Mouse (Mus musculus) C2C12 (cell line): ENCODE results near the gene Gm15130. TPM values are rescaled to one million over a fixed set of nuclear protein-coding genes. Genes with fewer than 3 reads are reported as not detected.

Experiments
- H3K27me3 ChIP-seq: one replicate; pipeline ENCODE4 v1.6.1; 2011; ENCODE audit not compliant: control insufficient read depth, insufficient read depth, insufficient read length
- H3K36me3 ChIP-seq: one replicate; pipeline ENCODE4 v1.6.1; 2011; ENCODE audit not compliant: control insufficient read depth, insufficient read depth
- H3K4me3 ChIP-seq: one replicate; pipeline ENCODE4 v1.5.1; 2011; ENCODE audit warnings: mild to moderate bottlenecking, control low read depth; ENCODE audit not compliant: poor library complexity, insufficient read depth, severe bottlenecking
- H3K79me2 ChIP-seq: one replicate; pipeline ENCODE4 v1.6.1; 2011; ENCODE audit not compliant: control insufficient read depth, insufficient read depth
- H3K79me3 ChIP-seq: one replicate; pipeline ENCODE4 v1.6.1; 2011; ENCODE audit warnings: low read depth, control low read depth
- H3ac ChIP-seq: one replicate; pipeline ENCODE3; 2011; ENCODE audit warnings: low read depth; ENCODE audit not compliant: control insufficient read depth, insufficient read length
- CEBPB ChIP-seq: IDR thresholded peaks from one replicate; pipeline ENCODE4 v1.6.1; 2011; ENCODE audit warnings: low read depth, mild to moderate bottlenecking, control low read depth, moderate library complexity
- CTCF ChIP-seq: IDR thresholded peaks from one replicate; pipeline ENCODE4 v1.5.1; 2011; ENCODE audit not compliant: control insufficient read depth, insufficient read depth, insufficient read length
- FOSL1 ChIP-seq: IDR thresholded peaks from one replicate; pipeline ENCODE4 v1.8.0; 2011; ENCODE audit warnings: mild to moderate bottlenecking, low read length; ENCODE audit not compliant: poor library complexity, insufficient read depth, severe bottlenecking
- MAX ChIP-seq: IDR thresholded peaks from one replicate; pipeline ENCODE4 v1.6.1; 2011; ENCODE audit warnings: mild to moderate bottlenecking, control low read depth
- MYOD1 ChIP-seq: IDR thresholded peaks from one replicate; pipeline ENCODE4 v1.6.1; 2011; ENCODE audit warnings: low read depth; ENCODE audit not compliant: control insufficient read depth, insufficient read length
- MYOG ChIP-seq: IDR thresholded peaks from one replicate; pipeline ENCODE4 v1.6.1; 2011; ENCODE audit not compliant: control insufficient read depth, insufficient read length; ENCODE audit errors: extremely low read depth
- USF1 ChIP-seq: IDR thresholded peaks from one replicate; pipeline ENCODE4 v1.6.1; 2011; ENCODE audit warnings: low read depth, mild to moderate bottlenecking, control low read depth, moderate library complexity
- long read RNA-seq, 2 experiments: library from polyadenylated mRNA; unstranded; transcript quantifications; one replicate each; pipeline ENCODE4 v2.0.0; 2019 to 2020
- polyA plus RNA-seq: library from polyadenylated mRNA; unstranded; fragments of >200 nt; fragmentation: generic; extraction: Trizol; gene quantifications from one replicate; pipeline ENCODE4 v1.2.1, GENCODE M21; 2012; ENCODE audit warnings: missing spikeins

The Gm15130 gene
- polyA plus RNA-seq = not detected
- long read RNA-seq, experiment 1 = 0 reads
- long read RNA-seq, experiment 2 = 0 reads

- no peaks in the 10 kb centered on the region for H3K79me2 ChIP-seq
- H3ac ChIP-seq = no peak within 1 kb of the TSS
- H3K4me3 ChIP-seq = no peak within 1 kb of the TSS
- no peaks in the 10 kb centered on the region for H3K79me3 ChIP-seq
- TF ChIP-seq CTCF (no peak), CEBPB (no peak)
- no peaks in the 10 kb centered on the region for H3K36me3 ChIP-seq
- H3K27me3 ChIP-seq = no peaks in the 10 kb centered on the region
These were observed at the start of gene Gm15130 for GRCm38 (mm10) chr2:111152836-111153235. Gm15130 (minus strand) TSS chr2:111152936.

GRCm38 (mm10) chr2:111182068-111182467 lies 29.3 kb upstream of the Gm15130 start:
- no peaks in the 10 kb centered on the region for H3K27me3 ChIP-seq
- H3K79me2 ChIP-seq = no peaks in the 10 kb centered on the region
- no peak overlapping the region for H3K4me3 ChIP-seq
- H3ac ChIP-seq = no peak overlapping the region
- H3K79me3 ChIP-seq = no peaks in the 10 kb centered on the region
- H3K36me3 ChIP-seq = no peaks in the 10 kb centered on the region
- TF ChIP-seq MYOG (no peak), FOSL1 (no peak), MYOD1 (no peak), CTCF (no peak), MAX (no peak), USF1 (no peak), CEBPB (no peak)

- no peak overlapping the region for H3K4me3 ChIP-seq
- TF ChIP-seq CTCF = no peak
- TF ChIP-seq USF1 = no peak
- TF ChIP-seq MYOG = no peak
- no peak for TF ChIP-seq MYOD1
- TF ChIP-seq MAX = no peak
- no peak for TF ChIP-seq CEBPB
- TF ChIP-seq FOSL1 = no peak
- H3K79me3 ChIP-seq = no peaks in the 10 kb centered on the region
- no peak overlapping the region for H3ac ChIP-seq
- no peaks in the 10 kb centered on the region for H3K36me3 ChIP-seq
- no peaks in the 10 kb centered on the region for H3K27me3 ChIP-seq
- no peaks in the 10 kb centered on the region for H3K79me2 ChIP-seq
These were observed 17.0 kb downstream of the Gm15130 start for GRCm38 (mm10) chr2:111135739-111136138.

- no peaks in the 10 kb centered on the region for H3K79me2 ChIP-seq
- no peaks in the 10 kb centered on the region for H3K27me3 ChIP-seq
- no peak within 1 kb of the TSS for H3K4me3 ChIP-seq
- no peaks in the 10 kb centered on the region for H3K79me3 ChIP-seq
- H3K36me3 ChIP-seq = no peaks in the 10 kb centered on the region
- no peak within 1 kb of the TSS for H3ac ChIP-seq
- no peak for TF ChIP-seq CEBPB
- TF ChIP-seq MAX = no peak
- TF ChIP-seq MYOG = no peak
- no peak for TF ChIP-seq MYOD1
- no peak for TF ChIP-seq CTCF
- no peak for TF ChIP-seq USF1
These were observed 46.9 kb downstream of the Gm15130 start, which contains the start of gene Gm13941 for GRCm38 (mm10) chr2:111105882-111106281. Gm13941 (minus strand) TSS chr2:111105982.

Other genes with a start within 250 kb of the Gm15130 start
- 0.04 TPM for gene Ano3, start 202.0 kb downstream of the Gm15130 start, polyA plus RNA-seq
- gene Gm13941, start 47.0 kb downstream of the Gm15130 start, polyA plus RNA-seq = not detected
- gene 4930430A15Rik, start 76.7 kb upstream of the Gm15130 start, polyA plus RNA-seq = not detected
- not detected for gene Olfr1275, start 82.3 kb upstream of the Gm15130 start, polyA plus RNA-seq
- not detected for gene Olfr1276, start 101.6 kb upstream of the Gm15130 start, polyA plus RNA-seq
- not detected for gene Olfr1277, start 121.2 kb upstream of the Gm15130 start, polyA plus RNA-seq
- gene Olfr1278, start 137.2 kb upstream of the Gm15130 start, polyA plus RNA-seq = not detected
- gene Olfr1279, start 147.7 kb upstream of the Gm15130 start, polyA plus RNA-seq = not detected
- not detected for gene Olfr1280, start 161.1 kb upstream of the Gm15130 start, polyA plus RNA-seq
- gene Olfr1281, start 173.6 kb upstream of the Gm15130 start, polyA plus RNA-seq = not detected
- gene Olfr1282, start 183.1 kb upstream of the Gm15130 start, polyA plus RNA-seq = not detected
- gene Olfr1283, start 213.9 kb upstream of the Gm15130 start, polyA plus RNA-seq = not detected
- gene Olfr1284, start 222.6 kb upstream of the Gm15130 start, polyA plus RNA-seq = not detected